Mouse (Mus musculus) spleen, postnatal 36 days (tissue): Measurements from ENCODE around the gene Frmd4a.
"Not testable (repeated sequence)": the region's sequence is repeated elsewhere in the genome, so short reads cannot be mapped to it uniquely, and the experiment has no call there.

Experiments used
- DNase-seq, 2 experiments: peaks; one replicate each; pipeline ENCODE4 v3.0.0; 2022; ENCODE audit warnings: low spot score in 2 of 2, mixed read lengths in 1 of 2

Frmd4a gene

GRCm38 (mm10) chr2:4615014-4615546 lies 597.6 kb downstream of the Frmd4a start:
- no peak for DNase-seq

GRCm38 (mm10) chr2:4616995-4617394 lies 599.5 kb downstream of the Frmd4a start:
- no peak for DNase-seq

- not testable (repeated sequence) for DNase-seq
Measured at GRCm38 (mm10) chr2:4619126-4619525, 601.6 kb downstream of the Frmd4a start.

- no peak for DNase-seq
Measured at GRCm38 (mm10) chr2:4619893-4620593, 602.5 kb downstream of the Frmd4a start.

GRCm38 (mm10) chr2:4620640-4621401 lies 603.3 kb downstream of the Frmd4a start:
- no peak for DNase-seq

GRCm38 (mm10) chr2:4621471-4621985 lies 604.0 kb downstream of the Frmd4a start:
- DNase-seq: no peak

GRCm38 (mm10) chr2:4626911-4627310 lies 609.4 kb downstream of the Frmd4a start:
- no peak for DNase-seq

- DNase-seq: no peak
Measured at GRCm38 (mm10) chr2:4628920-4629319, 611.4 kb downstream of the Frmd4a start.

GRCm38 (mm10) chr2:4629470-4629869 lies 612.0 kb downstream of the Frmd4a start:
- no peak for DNase-seq

GRCm38 (mm10) chr2:4630197-4630835 lies 612.8 kb downstream of the Frmd4a start:
- DNase-seq: no peak

GRCm38 (mm10) chr2:4635804-4636203 lies 618.3 kb downstream of the Frmd4a start:
- DNase-seq: no peak

GRCm38 (mm10) chr2:4636656-4637055 lies 619.1 kb downstream of the Frmd4a start:
- DNase-seq: no peak

GRCm38 (mm10) chr2:4638189-4638588 lies 620.7 kb downstream of the Frmd4a start:
- no peak for DNase-seq

GRCm38 (mm10) chr2:4645066-4645465 lies 627.5 kb downstream of the Frmd4a start:
- no peak for DNase-seq

- DNase-seq: no peak
Measured at GRCm38 (mm10) chr2:4648094-4648493, 630.6 kb downstream of the Frmd4a start.

GRCm38 (mm10) chr2:4649646-4650045 lies 632.1 kb downstream of the Frmd4a start:
- no peak for DNase-seq

- DNase-seq: peak; percentile 86 to 89
Measured at GRCm38 (mm10) chr2:4651500-4652285, 634.2 kb downstream of the Frmd4a start, which contains the start of gene Prpf18. Gene Prpf18 (minus strand): TSS chr2:4652113.

GRCm38 (mm10) chr2:4660677-4661076 lies 643.2 kb downstream of the Frmd4a start:
- DNase-seq: no peak
